Mouse (Mus musculus) heart, postnatal 0 days (tissue): ENCODE measurements around the gene Chd2. TPM values are rescaled to one million over a fixed set of nuclear protein-coding genes. Genes with fewer than 3 reads are reported as not detected.
"Not testable (repeated sequence)": the region's sequence is repeated elsewhere in the genome, so short reads cannot be mapped to it uniquely, and the experiment has no call there.

Source experiments
- ATAC-seq: fragments of 200-750 bp; cut with Nextera tagmentation; 2 replicates; pipeline ENCODE4 v1.8.0; 2017; ENCODE audit warnings: low read depth, moderate number of reproducible peaks, moderate library complexity; ENCODE audit not compliant: insufficient read depth
- DNase-seq: peaks from one replicate; pipeline ENCODE4 v3.0.0-alpha.2; 2016; ENCODE audit warnings: low spot score
- H3K27ac ChIP-seq: fragments of 300-500 bp; sonication (generic); 2 replicates; pipeline ENCODE4 v1.5.1; 2014; ENCODE audit warnings: low read depth, mild to moderate bottlenecking
- H3K27me3 ChIP-seq: fragments of 300-500 bp; sonication (generic); 2 replicates; pipeline ENCODE4 v1.6.1; 2014; ENCODE audit warnings: low read length, mixed read lengths; ENCODE audit not compliant: control insufficient read depth, insufficient read depth
- H3K36me3 ChIP-seq: fragments of 300-500 bp; sonication (generic); replicated peaks from 2 replicates; pipeline ENCODE4 v1.6.1; 2014; ENCODE audit warnings: low read length, mixed read lengths; ENCODE audit not compliant: control insufficient read depth, insufficient read depth
- H3K4me1 ChIP-seq: fragments of 300-500 bp; sonication (generic); 2 replicates; pipeline ENCODE4 v1.6.1; 2014; ENCODE audit warnings: antibody characterized with exemption; ENCODE audit not compliant: control insufficient read depth, insufficient read depth
- H3K4me2 ChIP-seq: fragments of 300-500 bp; sonication (generic); 2 replicates; pipeline ENCODE4 v1.6.1; 2014; ENCODE audit warnings: low read depth, mild to moderate bottlenecking, low read length, moderate library complexity
- H3K4me3 ChIP-seq: fragments of 300-500 bp; sonication (generic); 2 replicates; pipeline ENCODE4 v1.5.1; 2014; ENCODE audit warnings: low read depth, low read length
- H3K9ac ChIP-seq: fragments of 300-500 bp; sonication (generic); replicated peaks from 2 replicates; pipeline ENCODE4 v1.6.1; 2014; ENCODE audit warnings: low read depth, low read length, mixed read lengths
- H3K9me3 ChIP-seq: fragments of 300-500 bp; sonication (generic); replicated peaks from 2 replicates; pipeline ENCODE4 v1.6.1; 2016; ENCODE audit warnings: low read length; ENCODE audit not compliant: control insufficient read depth
- CTCF ChIP-seq: IDR thresholded peaks from 2 replicates; pipeline ENCODE4 v1.5.1; 2016; ENCODE audit warnings: antibody characterized with exemption, control low read depth, low read depth
- EP300 ChIP-seq: IDR thresholded peaks from 2 replicates; pipeline ENCODE4 v1.6.1; 2016; ENCODE audit warnings: antibody characterized with exemption, low read depth
- WGBS: fragments of 180-500 bp; shearing (Covaris S2); extraction: QIAGEN DNeasy Blood & Tissue Kit; methylation state at CpG from one replicate; pipeline ENCODE4 v1.1.7; 2014; 5-methylcytosine and 5-hydroxymethylcytosine counted together
- polyA plus RNA-seq: library from polyadenylated mRNA; unstranded; fragments of >200 nt; fragmentation: Nextera tagmentation; extraction: Ambion mirVana; gene quantifications from 2 replicates; pipeline ENCODE4 v1.2.1, GENCODE M21; 2015
- total RNA-seq: library from RNA; depleted of rRNA; stranded (reverse); fragments of >200 nt; gene quantifications from 2 replicates; pipeline ENCODE4 v1.2.3, GENCODE M21; 2014; ENCODE audit warnings: low replicate concordance

Gene Chd2
- total and polyA plus RNA-seq, 2 experiments from 2014 or later = 31.1 to 65.5 TPM

GRCm38 (mm10) chr7:73520231-73520630 lies 21.4 kb downstream of the Chd2 start:
- Histone ChIP-seq H3K9me3 (no peaks in the 10 kb centered on the region), H3K27ac (peak overlapping the region; percentile 20; the same call in 1 of the 2 replicates), H3K4me3 (no peak overlapping the region), H3K27me3 (no peaks in the 10 kb centered on the region), H3K36me3 (peaks cover 67% of the 10 kb centered on the region), H3K4me1 (no peaks in the 10 kb centered on the region), H3K9ac (no peak overlapping the region), H3K4me2 (no peak overlapping the region)
- TF ChIP-seq CTCF = no peak
- no peak for TF ChIP-seq EP300
- ATAC-seq = no peak
- no peak for DNase-seq
- WGBS = 78% methylated on average over 10 of the region's 10 CpGs

- Histone ChIP-seq H3K4me2 (no peak overlapping the region), H3K9ac (no peak overlapping the region), H3K4me1 (no peaks in the 10 kb centered on the region), H3K9me3 (no peaks in the 10 kb centered on the region), H3K36me3 (peaks cover 77% of the 10 kb centered on the region), H3K27me3 (no peaks in the 10 kb centered on the region), H3K4me3 (no peak overlapping the region), H3K27ac (no peak overlapping the region)
- ATAC-seq (no peak), DNase-seq (no peak)
- no peak for TF ChIP-seq CTCF
- no peak for TF ChIP-seq EP300
- whole genome bisulfite sequencing = 87% methylated on average over 16 of the region's 16 CpGs
These were observed 22.4 kb downstream of the Chd2 start for GRCm38 (mm10) chr7:73519060-73519796.

- not testable (repeated sequence) for H3K4me3 ChIP-seq, H3K9me3 ChIP-seq, H3K27me3 ChIP-seq, ATAC-seq, H3K9ac ChIP-seq, H3K27ac ChIP-seq, H3K4me1 ChIP-seq, DNase-seq, H3K4me2 ChIP-seq
- peaks cover 79% of the 10 kb centered on the region for H3K36me3 ChIP-seq
- 78% methylated on average over 6 of the region's 6 CpGs for WGBS
These were observed 23.2 kb downstream of the Chd2 start for GRCm38 (mm10) chr7:73518373-73518980.

GRCm38 (mm10) chr7:73517432-73518054 lies 24.1 kb downstream of the Chd2 start:
- 3% methylated on average over 1 of the region's 1 CpGs for WGBS
- Histone ChIP-seq H3K9ac (no peak overlapping the region), H3K4me1 (no peaks in the 10 kb centered on the region), H3K36me3 (peaks cover 80% of the 10 kb centered on the region), H3K27ac (peak overlapping the region; percentile 36), H3K9me3 (no peaks in the 10 kb centered on the region), H3K4me3 (no peak overlapping the region), H3K4me2 (no peak overlapping the region), H3K27me3 (no peaks in the 10 kb centered on the region)
- DNase-seq (no peak), ATAC-seq (no peak)
- TF ChIP-seq EP300 = no peak
- TF ChIP-seq CTCF = no peak

- ATAC-seq (no peak), DNase-seq (no peak)
- Histone ChIP-seq H3K27me3 (no peaks in the 10 kb centered on the region), H3K9ac (no peak overlapping the region), H3K4me1 (no peaks in the 10 kb centered on the region), H3K36me3 (peaks cover 77% of the 10 kb centered on the region), H3K27ac (no peak overlapping the region), H3K9me3 (no peaks in the 10 kb centered on the region), H3K4me2 (no peak overlapping the region), H3K4me3 (no peak overlapping the region)
- no peak for TF ChIP-seq EP300
- TF ChIP-seq CTCF = no peak
- 40% methylated on average over 5 of the region's 5 CpGs for WGBS
These were observed 24.8 kb downstream of the Chd2 start for GRCm38 (mm10) chr7:73516820-73517219.
